Mouse (Mus musculus) heart, adult 2 months (tissue): ENCODE results near the gene Fibcd1. TPM values are rescaled to one million over a fixed set of nuclear protein-coding genes. Genes with fewer than 3 reads are reported as not detected.

Experiments
- DNase-seq, 2 experiments: peaks; one replicate each; pipeline ENCODE4 v3.0.0; 2021
- H3K27ac ChIP-seq: fragments of 200-600 bp; 2 replicates; pipeline ENCODE4 v1.8.1; 2022
- H3K27me3 ChIP-seq: fragments of 200-500 bp; 2 replicates; pipeline ENCODE4 v1.6.1; 2012; ENCODE audit warnings: mild to moderate bottlenecking, low read length, inconsistent platforms, mixed read lengths; ENCODE audit not compliant: control insufficient read depth, insufficient read depth
- H3K36me3 ChIP-seq: fragments of 200-500 bp; 2 replicates; pipeline ENCODE4 v1.6.1; 2012; ENCODE audit warnings: low read length, inconsistent platforms; ENCODE audit not compliant: control insufficient read depth, insufficient read depth
- H3K4me1 ChIP-seq: fragments of 200-500 bp; 2 replicates; pipeline ENCODE4 v1.6.1; 2011; ENCODE audit warnings: low read length; ENCODE audit not compliant: control insufficient read depth, insufficient read depth
- H3K4me3 ChIP-seq: fragments of 200-600 bp; 2 replicates; pipeline ENCODE4 v1.8.1; 2022
- H3K79me2 ChIP-seq: fragments of 200-500 bp; replicated peaks from 2 replicates; pipeline ENCODE4 v1.6.1; 2012; ENCODE audit warnings: mild to moderate bottlenecking, inconsistent platforms, low read length, moderate library complexity, mixed read lengths; ENCODE audit not compliant: control insufficient read depth, insufficient read depth
- H3K9ac ChIP-seq: fragments of 200-500 bp; 2 replicates; pipeline ENCODE4 v1.6.1; 2012; ENCODE audit warnings: low read depth, mild to moderate bottlenecking, control low read depth, inconsistent platforms, low read length, mixed read lengths
- CTCF ChIP-seq: fragments of 200-600 bp; IDR thresholded peaks from 2 replicates; pipeline ENCODE4 v1.8.1; 2022; ENCODE audit warnings: antibody characterized with exemption, mild to moderate bottlenecking, moderate library complexity
- EP300 ChIP-seq: fragments of 200-500 bp; IDR thresholded peaks from 2 replicates; pipeline ENCODE4 v1.6.1; 2011; ENCODE audit warnings: low read depth, low read length, control low read depth; ENCODE audit not compliant: insufficient read depth
- POLR2A ChIP-seq: fragments of 200-500 bp; IDR thresholded peaks from 2 replicates; pipeline ENCODE4 v1.6.1; 2011; ENCODE audit warnings: mild to moderate bottlenecking, low read depth, low read length, control low read depth; ENCODE audit not compliant: insufficient read depth
- WGBS: fragments of 180-500 bp; shearing (Covaris S2); methylation state at CpG from one replicate; pipeline ENCODE4 v1.1.7; 2018; 5-methylcytosine and 5-hydroxymethylcytosine counted together
- intact Hi-C: fragments of 180-260 bp; cut with DNase I; formaldehyde crosslinking; loops from one replicate; pipeline ENCODE4 v1.15.1; 2025
- polyA plus RNA-seq: library from polyadenylated mRNA; depleted of rRNA; stranded (reverse); fragments of >200 nt; gene quantifications from 2 replicates; pipeline ENCODE4 v1.2.3, GENCODE M21; 2012
- total RNA-seq, 2 experiments: library from RNA; stranded (reverse); gene quantifications; 2 replicates each; pipeline ENCODE4 v1.2.3; 2021

Fibcd1 gene
- total and polyA plus RNA-seq, 3 experiments, result not detected

DNA sequence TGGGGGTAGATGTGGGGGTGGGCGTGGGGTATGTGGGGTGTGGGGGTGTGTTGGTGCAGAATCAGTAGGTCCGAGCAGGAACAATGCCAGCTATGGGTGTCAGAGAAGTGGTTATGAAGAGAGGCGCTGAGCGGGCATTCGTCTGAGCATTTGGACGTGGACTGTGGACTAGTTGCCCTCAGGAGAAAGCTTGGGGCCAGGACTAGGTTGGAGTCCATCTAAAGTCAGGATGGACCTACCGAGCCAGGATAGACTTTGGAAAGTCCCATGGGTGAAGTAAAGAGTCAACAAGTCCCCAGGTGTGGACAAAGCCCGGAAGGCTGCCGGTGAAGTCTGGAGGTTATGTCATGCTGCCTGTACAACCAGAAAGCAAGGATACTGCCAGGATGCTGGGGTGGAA, 19.1 kb upstream of the Fibcd1 start:
- Histone ChIP-seq H3K4me3 (no peak overlapping the region), H3K36me3 (no peaks in the 10 kb centered on the region), H3K27ac (no peak overlapping the region), H3K27me3 (no peaks in the 10 kb centered on the region), H3K79me2 (no peaks in the 10 kb centered on the region), H3K4me1 (no peaks in the 10 kb centered on the region), H3K9ac (no peak overlapping the region)
- intact Hi-C loops, result no loop called here
- no peak for TF ChIP-seq CTCF
- TF ChIP-seq POLR2A, result no peak
- no peak for TF ChIP-seq EP300
- whole genome bisulfite sequencing, result 86% methylated on average over 9 of the region's 9 CpGs
- no peak for DNase-seq

DNA sequence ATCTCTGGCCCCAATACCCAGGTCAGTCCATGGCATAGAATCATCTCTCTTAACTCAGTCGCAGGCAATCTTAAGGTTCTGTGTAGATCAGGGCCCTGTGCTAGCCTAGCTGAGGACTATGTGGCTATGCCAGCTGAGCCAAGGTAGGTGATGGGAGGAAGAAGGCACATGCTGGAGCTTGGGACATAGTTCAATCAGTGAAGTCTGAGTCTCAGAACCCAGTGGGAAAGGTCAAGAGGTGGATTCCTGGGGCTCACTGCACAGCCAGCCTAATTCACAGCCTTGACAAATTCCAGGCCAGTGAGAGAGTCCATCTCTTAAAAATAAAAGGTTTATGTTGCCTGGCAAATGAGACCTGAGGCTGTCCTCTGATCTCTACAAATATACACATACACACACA, 18.0 kb upstream of the Fibcd1 start:
- intact Hi-C loops, result no loop called here

DNA sequence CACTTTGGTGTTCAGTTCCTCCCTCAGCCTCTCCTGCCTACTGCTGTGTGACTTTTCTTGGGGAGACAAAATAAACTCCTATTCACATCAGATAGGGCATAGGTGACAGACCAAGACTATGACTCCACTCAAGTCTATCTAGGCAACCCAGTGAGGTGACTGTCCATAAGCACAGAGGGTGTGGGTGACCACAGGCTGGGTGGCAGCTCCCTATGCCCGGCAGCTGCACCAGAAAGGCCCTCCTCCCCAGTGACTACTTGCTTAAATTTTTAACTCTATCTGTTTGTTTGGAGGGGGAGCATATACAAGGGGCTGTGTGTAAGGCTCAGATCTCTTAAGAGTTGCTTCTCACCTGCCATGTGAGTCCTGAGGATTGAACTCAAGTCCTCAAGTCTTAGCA, 17.1 kb upstream of the Fibcd1 start:
- H3K36me3 ChIP-seq, result no peaks in the 10 kb centered on the region

More for the DNA sequence above, 18.0 kb upstream of the Fibcd1 start:
- TF ChIP-seq CTCF, result no peak
- TF ChIP-seq POLR2A, result no peak
- no peak for TF ChIP-seq EP300
- H3K4me3 ChIP-seq, result no peak overlapping the region
- no peak for DNase-seq
- no peaks in the 10 kb centered on the region for H3K4me1 ChIP-seq
- no peaks in the 10 kb centered on the region for H3K27me3 ChIP-seq
- no peaks in the 10 kb centered on the region for H3K79me2 ChIP-seq
- 68% methylated on average over 1 of the region's 1 CpGs for WGBS
- H3K9ac ChIP-seq, result no peak overlapping the region
- no peaks in the 10 kb centered on the region for H3K36me3 ChIP-seq
- H3K27ac ChIP-seq, result no peak overlapping the region

DNA sequence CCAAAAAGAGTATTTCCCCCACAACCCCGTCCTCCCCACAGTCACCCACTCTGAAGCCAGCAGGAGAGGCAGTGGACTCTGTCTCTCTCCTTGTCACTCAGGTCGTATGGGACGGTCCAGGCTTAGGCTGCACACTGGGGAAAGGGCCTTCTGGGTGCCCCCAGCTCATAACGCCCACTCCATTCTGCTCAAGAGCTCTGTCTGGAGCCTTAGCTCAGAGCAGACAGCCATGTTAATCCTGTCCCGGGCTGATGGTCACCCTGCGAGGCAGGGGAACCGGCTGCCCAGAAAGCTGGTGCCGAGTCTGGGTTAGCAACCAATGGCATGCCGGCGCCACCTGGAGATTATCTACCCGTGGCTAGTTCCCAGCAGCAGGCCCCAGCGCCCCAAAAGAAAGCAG, 12.7 kb upstream of the Fibcd1 start:
- TF ChIP-seq POLR2A (no peak), CTCF (no peak), EP300 (no peak)

More for the DNA sequence above, 17.1 kb upstream of the Fibcd1 start:
- 38% methylated on average over 1 of the region's 1 CpGs for whole genome bisulfite sequencing
- no peaks in the 10 kb centered on the region for H3K27me3 ChIP-seq
- no peaks in the 10 kb centered on the region for H3K4me1 ChIP-seq
- H3K27ac ChIP-seq, result no peak overlapping the region
- H3K79me2 ChIP-seq, result no peaks in the 10 kb centered on the region
- DNase-seq, result no peak
- no peak overlapping the region for H3K9ac ChIP-seq
- H3K4me3 ChIP-seq, result no peak overlapping the region
- no peak for TF ChIP-seq POLR2A
- TF ChIP-seq EP300, result no peak
- no peak for TF ChIP-seq CTCF
- intact Hi-C loops, result no loop called here

DNA sequence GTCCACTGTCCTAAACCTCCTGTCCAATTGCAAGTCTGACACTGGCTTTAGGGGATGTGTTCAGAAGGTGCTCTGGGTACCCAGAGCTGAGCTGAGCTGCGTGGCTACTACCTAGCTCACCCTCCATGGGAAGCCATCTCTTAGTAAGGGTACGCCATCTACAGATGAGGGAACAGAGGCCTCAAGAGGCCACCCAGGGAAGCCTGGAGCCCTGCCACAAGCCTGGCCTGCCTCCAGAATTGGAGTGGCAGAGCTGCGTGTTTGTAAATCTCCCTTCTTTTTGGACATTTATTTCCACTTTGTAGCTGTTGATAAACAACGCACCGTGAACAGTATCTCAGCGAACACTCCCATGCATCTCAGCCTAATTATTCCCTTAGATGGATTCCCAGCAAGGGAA, 11.4 kb upstream of the Fibcd1 start:
- H3K4me1 ChIP-seq, result no peaks in the 10 kb centered on the region
- H3K79me2 ChIP-seq, result no peaks in the 10 kb centered on the region
- no peak overlapping the region for H3K4me3 ChIP-seq
- TF ChIP-seq EP300, result no peak
- TF ChIP-seq POLR2A, result no peak
- no peak for TF ChIP-seq CTCF
- H3K36me3 ChIP-seq, result no peaks in the 10 kb centered on the region
- DNase-seq, result no peak
- WGBS, result 49% methylated on average over 6 of the region's 6 CpGs
- no peaks in the 10 kb centered on the region for H3K27me3 ChIP-seq
- no peak overlapping the region for H3K9ac ChIP-seq
- H3K27ac ChIP-seq, result no peak overlapping the region
- intact Hi-C loops, result no loop called here

More for the DNA sequence above, 12.7 kb upstream of the Fibcd1 start:
- Histone ChIP-seq H3K27me3 (no peaks in the 10 kb centered on the region), H3K9ac (no peak overlapping the region), H3K4me3 (no peak overlapping the region), H3K4me1 (no peaks in the 10 kb centered on the region), H3K79me2 (no peaks in the 10 kb centered on the region), H3K27ac (no peak overlapping the region), H3K36me3 (no peaks in the 10 kb centered on the region)
- no peak for DNase-seq
- 38% methylated on average over 12 of the region's 12 CpGs for WGBS
- intact Hi-C loops, result no loop called here

DNA sequence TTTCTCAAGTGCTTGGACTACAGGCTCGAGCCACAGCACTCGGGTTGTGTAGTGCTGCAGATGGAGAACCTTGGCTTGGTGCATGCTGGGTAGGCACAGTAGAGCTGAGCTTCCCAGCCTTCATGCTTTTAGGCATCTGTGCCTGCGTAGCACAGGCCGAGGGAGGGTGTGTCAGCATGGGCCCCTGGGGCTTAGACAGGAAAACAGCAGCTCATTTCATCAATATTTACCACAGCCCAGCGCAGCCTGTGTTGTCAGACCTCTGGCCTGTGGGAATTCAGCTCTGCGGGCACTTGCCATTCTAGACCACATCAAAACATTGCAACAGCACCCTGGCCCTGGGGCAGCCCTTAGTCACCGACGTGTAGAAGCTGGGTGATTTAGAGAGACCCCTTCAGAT, 10.2 kb upstream of the Fibcd1 start:
- no peaks in the 10 kb centered on the region for H3K79me2 ChIP-seq
- no peak overlapping the region for H3K27ac ChIP-seq
- no peaks in the 10 kb centered on the region for H3K36me3 ChIP-seq
- 82% methylated on average over 8 of the region's 8 CpGs for WGBS
- no peak overlapping the region for H3K4me3 ChIP-seq
- intact Hi-C loops, result no loop called here
- no peak for TF ChIP-seq CTCF
- TF ChIP-seq POLR2A, result no peak
- TF ChIP-seq EP300, result no peak
- no peak for DNase-seq
- H3K9ac ChIP-seq, result no peak overlapping the region
- H3K4me1 ChIP-seq, result no peaks in the 10 kb centered on the region
- H3K27me3 ChIP-seq, result no peaks in the 10 kb centered on the region

DNA sequence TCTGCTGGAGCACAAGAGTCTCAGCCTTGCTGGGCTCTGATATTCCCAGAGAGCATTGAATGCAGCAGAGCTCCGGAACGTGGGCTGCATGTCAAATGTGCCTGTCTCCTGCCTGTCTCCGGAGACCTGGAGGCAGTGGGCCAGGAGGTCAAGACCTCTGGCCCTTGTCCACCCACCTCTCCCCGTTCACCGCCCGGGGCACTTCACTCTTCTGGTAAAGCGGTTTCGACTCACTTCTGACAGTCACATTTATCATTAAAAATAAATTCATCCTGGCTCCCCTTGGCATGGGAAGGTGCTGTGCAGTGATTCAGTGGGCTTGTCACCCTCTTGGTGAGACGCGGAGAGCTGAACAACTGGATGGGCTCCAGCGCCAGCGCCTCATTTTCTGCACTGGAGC, 4.3 kb upstream of the Fibcd1 start:
- H3K79me2 ChIP-seq, result no peaks in the 10 kb centered on the region
- H3K4me1 ChIP-seq, result no peaks in the 10 kb centered on the region
- TF ChIP-seq CTCF (no peak), EP300 (no peak), POLR2A (no peak)
- 39% methylated on average over 12 of the region's 12 CpGs for WGBS
- H3K27ac ChIP-seq, result no peak overlapping the region
- no peak for DNase-seq
- no peak overlapping the region for H3K4me3 ChIP-seq
- peaks cover 20% of the 10 kb centered on the region for H3K27me3 ChIP-seq
- intact Hi-C loops, result no loop called here
- no peak overlapping the region for H3K9ac ChIP-seq
- no peaks in the 10 kb centered on the region for H3K36me3 ChIP-seq
